ENCODE assay signal across 8 mouse cellular contexts in the genomic region with DNA sequence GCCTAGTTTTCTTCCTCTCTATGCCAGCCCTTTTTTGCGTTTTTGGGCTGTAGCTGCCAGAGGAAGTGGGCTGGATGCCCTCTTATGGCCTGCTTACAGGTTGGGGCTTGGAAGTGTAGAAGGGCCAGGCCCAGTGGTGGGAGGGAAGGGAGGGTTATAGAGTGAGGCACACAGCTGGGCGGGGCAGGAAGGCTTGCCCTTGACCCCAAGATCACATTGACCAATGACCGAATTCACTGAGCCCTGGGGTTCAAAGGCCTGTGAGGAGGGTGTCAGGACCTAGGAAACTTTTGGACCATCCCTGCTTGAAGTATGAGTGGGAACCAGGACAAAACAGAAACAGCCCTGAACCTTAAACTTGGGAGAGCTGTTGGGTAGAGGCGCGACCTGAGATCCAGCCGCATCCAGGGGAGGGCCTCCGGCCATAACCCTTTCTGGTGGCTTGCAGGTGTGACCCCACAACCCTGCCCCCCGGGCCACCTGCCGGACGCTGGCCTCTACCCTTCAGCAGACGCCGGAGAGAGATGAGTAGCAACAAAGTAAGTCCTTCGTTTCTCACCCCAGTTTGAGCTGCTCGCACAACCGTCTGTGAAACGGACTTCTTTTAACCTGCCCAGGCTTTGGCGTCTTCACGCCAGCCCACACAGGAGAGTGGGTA. TPM values are rescaled to one million over a fixed set of nuclear protein-coding genes. Genes with fewer than 3 reads are reported as not detected.
DNase-seq lines count a peak whose midpoint lies in the region; ATAC-seq and TF ChIP-seq lines count a peak whose summit lies in the region.

No protein-coding gene starts in this region.

- peaks cover 64% of the 10 kb centered on the region for H3K4me1 ChIP-seq in heart, embryonic 10.5 days
- H3K4me1 ChIP-seq in forebrain, postnatal 0 days (ENCODE audit: insufficient read depth): peaks cover 12% of the 10 kb centered on the region
- peaks cover 79% of the 10 kb centered on the region for H3K4me1 ChIP-seq in megakaryocyte, embryonic 14.5 days

- DNase-seq in heart, embryonic 10.5 days (ENCODE audit: low spot score): no peak
- DNase-seq in heart, postnatal 4 days: no peak
- DNase-seq in ES-CJ7 (ENCODE audit: low read depth, low spot score): peak; percentile 60
- no peak for DNase-seq in forebrain, postnatal 0 days
- no peak for DNase-seq in frontal cortex, adult 2 months (ENCODE audit: extremely low spot score in 1 of 2, low spot score in 1 of 2)
- DNase-seq in layer of hippocampus, postnatal 10 days (ENCODE audit: low spot score in 2 of 2): no peak
- no peak for DNase-seq in cerebellum, adult 11-12 months

- H3K27me3 ChIP-seq in heart, embryonic 10.5 days (ENCODE audit: insufficient read depth, poor library complexity, severe bottlenecking): no peaks in the 10 kb centered on the region
- no peaks in the 10 kb centered on the region for H3K27me3 ChIP-seq in forebrain, postnatal 0 days (ENCODE audit: insufficient read depth, low read length)
- H3K27me3 ChIP-seq in megakaryocyte, embryonic 14.5 days (replicated peaks): no peaks in the 10 kb centered on the region

- no peak overlapping the region for H3K9ac ChIP-seq in forebrain, postnatal 0 days

- H3K36me3 ChIP-seq in heart, embryonic 10.5 days: peaks cover 15% of the 10 kb centered on the region
- no peaks in the 10 kb centered on the region for H3K36me3 ChIP-seq in forebrain, postnatal 0 days (ENCODE audit: insufficient read depth)
- peaks cover 42% of the 10 kb centered on the region for H3K36me3 ChIP-seq in megakaryocyte, embryonic 14.5 days (replicated peaks; ENCODE audit: low read length)

- H3K4me3 ChIP-seq in heart, embryonic 10.5 days: peak overlapping the region; percentile 82
- H3K4me3 ChIP-seq in forebrain, postnatal 0 days (ENCODE audit: low read depth, low read length): peak overlapping the region; percentile 69
- H3K4me3 ChIP-seq in megakaryocyte, embryonic 14.5 days (replicated peaks): peak overlapping the region; percentile 92

- H3K27ac ChIP-seq in heart, embryonic 10.5 days: peak overlapping the region; percentile 94
- H3K27ac ChIP-seq in forebrain, postnatal 0 days (ENCODE audit: low read depth, low read length): no peak overlapping the region

- 31% methylated on average over 18 of the region's 18 CpGs for WGBS in heart, embryonic 10.5 days
- WGBS in forebrain, postnatal 0 days: 56% methylated on average over 18 of the region's 18 CpGs

- ATAC-seq in forebrain, postnatal 0 days: no peak

- no peaks in the 10 kb centered on the region for H3K9me3 ChIP-seq in heart, embryonic 10.5 days
- no peaks in the 10 kb centered on the region for H3K9me3 ChIP-seq in forebrain, postnatal 0 days (ENCODE audit: low read length)
- no peaks in the 10 kb centered on the region for H3K9me3 ChIP-seq in megakaryocyte, embryonic 14.5 days

- TF ChIP-seq CTCF in forebrain, postnatal 0 days (IDR thresholded peaks at IDR 0.05; ENCODE audit: low read depth): no peak

- peak overlapping the region; percentile 88 for H3K4me2 ChIP-seq in forebrain, postnatal 0 days (ENCODE audit: low read depth)

RNA-seq across cellular contexts. Expression of a gene that starts 9.4 kb away (rescaled TPM):
- polyA plus RNA-seq in heart, embryonic 10.5 days (2016; fragmentation: Nextera tagmentation; extraction: Ambion mirVana): 25.1 and 28.4 TPM in 2 replicates
- 10 to 100 TPM; 77.5 to 82.7 TPM for total RNA-seq in heart, postnatal 4 days (2021)
- 65.3 and 72.9 TPM in 2 replicates for total RNA-seq in forebrain, postnatal 0 days (2014; rRNA removed)
- 34.8 and 42.3 TPM in 2 replicates for polyA plus RNA-seq in forebrain, postnatal 0 days (2015; fragmentation: Nextera tagmentation; extraction: Ambion mirVana)
- polyA plus RNA-seq in megakaryocyte, embryonic 14.5 days (2012; ENCODE audit: insufficient read depth, low replicate concordance): 36.4 and 40.9 TPM in 2 replicates
- 98.8 and 112 TPM in 2 replicates for polyA plus RNA-seq in frontal cortex, adult 2 months (2012; rRNA removed)
- 100 to 1,000 TPM in 1 of 2 experiments, 10 to 100 TPM in 1; 99.1 to 104 TPM for total RNA-seq in layer of hippocampus, postnatal 10 days (2021)

RNA-seq across cellular contexts. Expression of a gene that starts 12.7 kb away (rescaled TPM):
- 179 and 305 TPM in 2 replicates for polyA plus RNA-seq in heart, embryonic 10.5 days (2016; fragmentation: Nextera tagmentation; extraction: Ambion mirVana)
- total RNA-seq in heart, postnatal 4 days (2021): 100 to 1,000 TPM; 405 to 424 TPM
- 114 and 123 TPM in 2 replicates for total RNA-seq in forebrain, postnatal 0 days (2014; rRNA removed)
- polyA plus RNA-seq in forebrain, postnatal 0 days (2015; fragmentation: Nextera tagmentation; extraction: Ambion mirVana): 119 and 123 TPM in 2 replicates
- polyA plus RNA-seq in megakaryocyte, embryonic 14.5 days (2012; ENCODE audit: insufficient read depth, low replicate concordance): 11.0 and 12.2 TPM in 2 replicates
- 151 and 154 TPM in 2 replicates for polyA plus RNA-seq in frontal cortex, adult 2 months (2012; rRNA removed)
- total RNA-seq in layer of hippocampus, postnatal 10 days (2021): 100 to 1,000 TPM; 109 TPM

RNA-seq across cellular contexts. Expression of a gene that starts 22.0 kb away (rescaled TPM):
- 39.8 and 49.0 TPM in 2 replicates for polyA plus RNA-seq in heart, embryonic 10.5 days (2016; fragmentation: Nextera tagmentation; extraction: Ambion mirVana)
- total RNA-seq in heart, postnatal 4 days (2021): 10 to 100 TPM; 31.6 to 38.6 TPM
- total RNA-seq in forebrain, postnatal 0 days (2014; rRNA removed): 32.4 and 35.5 TPM in 2 replicates
- polyA plus RNA-seq in forebrain, postnatal 0 days (2015; fragmentation: Nextera tagmentation; extraction: Ambion mirVana): 31.3 and 33.2 TPM in 2 replicates
- 16.3 and 18.9 TPM in 2 replicates for polyA plus RNA-seq in megakaryocyte, embryonic 14.5 days (2012; ENCODE audit: insufficient read depth, low replicate concordance)
- polyA plus RNA-seq in frontal cortex, adult 2 months (2012; rRNA removed): 32.4 and 34.4 TPM in 2 replicates
- total RNA-seq in layer of hippocampus, postnatal 10 days (2021): 10 to 100 TPM; 41.9 to 47.1 TPM

RNA-seq across cellular contexts. Expression of a gene that starts 33.4 kb away (rescaled TPM):
- polyA plus RNA-seq in heart, embryonic 10.5 days (2016; fragmentation: Nextera tagmentation; extraction: Ambion mirVana): 0.09 and 0.15 TPM in 2 replicates
- total RNA-seq in heart, postnatal 4 days (2021): not detected
- total RNA-seq in forebrain, postnatal 0 days (2014; rRNA removed): 0.38 and 1.0 TPM in 2 replicates
- polyA plus RNA-seq in forebrain, postnatal 0 days (2015; fragmentation: Nextera tagmentation; extraction: Ambion mirVana): 0.26 and 0.45 TPM in 2 replicates
- polyA plus RNA-seq in megakaryocyte, embryonic 14.5 days (2012; ENCODE audit: insufficient read depth, low replicate concordance): not detected in 2 replicates
- polyA plus RNA-seq in frontal cortex, adult 2 months (2012; rRNA removed): 0.38 and 0.46 TPM in 2 replicates
- total RNA-seq in layer of hippocampus, postnatal 10 days (2021): under 1 TPM; 0.45 to 0.64 TPM

RNA-seq across cellular contexts. Expression of a gene that starts 34.3 kb away (rescaled TPM):
- polyA plus RNA-seq in heart, embryonic 10.5 days (2016; fragmentation: Nextera tagmentation; extraction: Ambion mirVana): 0.43 and 1.1 TPM in 2 replicates
- total RNA-seq in heart, postnatal 4 days (2021): under 1 TPM in 1 of 2 experiments, not detected in 1; 0.26 TPM
- total RNA-seq in forebrain, postnatal 0 days (2014; rRNA removed): 6.4 and 11.8 TPM in 2 replicates
- polyA plus RNA-seq in forebrain, postnatal 0 days (2015; fragmentation: Nextera tagmentation; extraction: Ambion mirVana): 5.6 and 8.2 TPM in 2 replicates
- not detected in 2 replicates for polyA plus RNA-seq in megakaryocyte, embryonic 14.5 days (2012; ENCODE audit: insufficient read depth, low replicate concordance)
- polyA plus RNA-seq in frontal cortex, adult 2 months (2012; rRNA removed): 22.7 and 23.6 TPM in 2 replicates
- total RNA-seq in layer of hippocampus, postnatal 10 days (2021): 1 to 10 TPM; 6.4 to 7.1 TPM
